Mouse (Mus musculus): ENCODE measurements around the gene Cadps. TPM values are rescaled to one million over a fixed set of nuclear protein-coding genes. Genes with fewer than 3 reads are reported as not detected.

Gene Cadps
- total and polyA plus RNA-seq, 3 experiments: 0.09 to 0.16 TPM; not detected in 1

DNA sequence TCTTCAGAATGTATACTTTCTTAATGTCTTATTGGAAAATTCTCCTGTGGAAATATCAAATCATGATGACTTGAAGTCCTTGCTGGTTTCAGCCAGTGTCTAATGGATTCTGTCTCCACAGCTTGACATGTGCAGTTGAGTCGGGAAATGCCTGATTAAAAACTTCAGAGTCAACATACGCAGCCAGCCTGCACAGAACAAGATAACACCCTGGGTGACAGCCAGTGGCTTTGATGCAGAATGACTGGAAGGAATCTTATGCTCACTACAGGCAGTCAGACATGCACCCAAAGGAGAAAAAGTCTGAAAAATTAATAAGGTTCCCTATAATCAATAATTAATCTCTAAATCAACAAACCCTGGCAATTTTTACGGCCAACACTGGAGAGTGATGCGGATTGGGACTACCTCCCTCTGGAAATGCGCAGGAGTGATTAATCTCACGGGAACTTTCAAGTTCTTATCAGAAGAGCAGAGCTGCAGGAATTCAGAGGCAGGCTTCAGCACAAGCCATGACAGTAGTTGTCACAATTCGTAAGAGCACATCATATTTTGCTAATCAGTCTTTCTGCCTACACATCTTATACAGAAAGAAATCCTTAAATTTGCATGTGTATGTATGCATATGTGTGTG is 185.6 kb downstream of the Cadps start:
- Histone ChIP-seq H3K79me2 (replicated peaks; ENCODE audit: control insufficient read depth, insufficient read depth, low read length) (no peaks in the 10 kb centered on the region), H3K36me3 (ENCODE audit: control insufficient read depth, insufficient read depth, low read length) (no peaks in the 10 kb centered on the region), H3K9ac (ENCODE audit: low read depth, low read length) (no peak overlapping the region), H3K4me3 (no peak overlapping the region), H3K27ac (no peak overlapping the region), H3K4me1 (ENCODE audit: control insufficient read depth, insufficient read depth, low read length) (no peaks in the 10 kb centered on the region), H3K27me3 (ENCODE audit: control insufficient read depth, insufficient read depth, low read length) (no peaks in the 10 kb centered on the region)
- intact Hi-C loops (cut with DNase I): no loop called here
- peak in 1 of 2 experiments; percentile 3 for DNase-seq
- TF ChIP-seq POLR2A (IDR thresholded peaks at IDR 0.05; ENCODE audit: insufficient read depth, low read depth, low read length) (no peak), EP300 (IDR thresholded peaks at IDR 0.05; ENCODE audit: insufficient read depth, low read depth, low read length) (no peak), CTCF (IDR thresholded peaks at IDR 0.05) (no peak)
- 26% methylated on average over 7 of the region's 7 CpGs for WGBS

GRCm38 (mm10) chr14:12624256-12625130 is 198.4 kb downstream of the Cadps start:
- Histone ChIP-seq H3K27me3 (ENCODE audit: control insufficient read depth, insufficient read depth, low read length) (0 out of 2 replicates have a peak, but pooled peaks cover 2% of the 10 kb centered on the region), H3K27ac (no peak overlapping the region), H3K4me3 (no peak overlapping the region), H3K79me2 (replicated peaks; ENCODE audit: control insufficient read depth, insufficient read depth, low read length) (no peaks in the 10 kb centered on the region), H3K4me1 (ENCODE audit: control insufficient read depth, insufficient read depth, low read length) (no peaks in the 10 kb centered on the region), H3K9ac (ENCODE audit: low read depth, low read length) (no peak overlapping the region), H3K36me3 (ENCODE audit: control insufficient read depth, insufficient read depth, low read length) (no peaks in the 10 kb centered on the region)
- peak in 1 of 2 experiments; percentile 20 for DNase-seq
- WGBS: 68% methylated on average over 11 of the region's 11 CpGs
- TF ChIP-seq POLR2A (IDR thresholded peaks at IDR 0.05; ENCODE audit: insufficient read depth, low read depth, low read length) (no peak), EP300 (IDR thresholded peaks at IDR 0.05; ENCODE audit: insufficient read depth, low read depth, low read length) (no peak), CTCF (IDR thresholded peaks at IDR 0.05) (peak; percentile 66)
- intact Hi-C loops (cut with DNase I): loop anchor here (1.0 kb wide), 1 partner anchor 574 kb away; no protein-coding TSS in a partner anchor

- WGBS: 52% methylated on average over 4 of the region's 4 CpGs
- TF ChIP-seq EP300 (IDR thresholded peaks at IDR 0.05; ENCODE audit: insufficient read depth, low read depth, low read length): no peak
- no peak for TF ChIP-seq CTCF (IDR thresholded peaks at IDR 0.05)
- TF ChIP-seq POLR2A (IDR thresholded peaks at IDR 0.05; ENCODE audit: insufficient read depth, low read depth, low read length): no peak
- intact Hi-C loops (cut with DNase I): no loop called here
Measured at GRCm38 (mm10) chr14:12607025-12607424, 215.9 kb downstream of the Cadps start.

GRCm38 (mm10) chr14:12606202-12606601 is 216.7 kb downstream of the Cadps start:
- Histone ChIP-seq H3K79me2 (replicated peaks; ENCODE audit: control insufficient read depth, insufficient read depth, low read length) (no peaks in the 10 kb centered on the region), H3K9ac (ENCODE audit: low read depth, low read length) (no peak overlapping the region), H3K27ac (no peak overlapping the region), H3K4me1 (ENCODE audit: control insufficient read depth, insufficient read depth, low read length) (no peaks in the 10 kb centered on the region), H3K27me3 (ENCODE audit: control insufficient read depth, insufficient read depth, low read length) (no peaks in the 10 kb centered on the region), H3K4me3 (no peak overlapping the region), H3K36me3 (ENCODE audit: control insufficient read depth, insufficient read depth, low read length) (no peaks in the 10 kb centered on the region)
- intact Hi-C loops (cut with DNase I): no loop called here
- 79% methylated on average over 4 of the region's 4 CpGs for WGBS
- DNase-seq: no peak
- TF ChIP-seq POLR2A (IDR thresholded peaks at IDR 0.05; ENCODE audit: insufficient read depth, low read depth, low read length) (no peak), EP300 (IDR thresholded peaks at IDR 0.05; ENCODE audit: insufficient read depth, low read depth, low read length) (no peak), CTCF (IDR thresholded peaks at IDR 0.05) (no peak)

More at GRCm38 (mm10) chr14:12607025-12607424, 215.9 kb downstream of the Cadps start:
- Histone ChIP-seq H3K27ac (no peak overlapping the region), H3K4me1 (ENCODE audit: control insufficient read depth, insufficient read depth, low read length) (no peaks in the 10 kb centered on the region), H3K4me3 (no peak overlapping the region), H3K36me3 (ENCODE audit: control insufficient read depth, insufficient read depth, low read length) (no peaks in the 10 kb centered on the region), H3K79me2 (replicated peaks; ENCODE audit: control insufficient read depth, insufficient read depth, low read length) (no peaks in the 10 kb centered on the region), H3K27me3 (ENCODE audit: control insufficient read depth, insufficient read depth, low read length) (no peaks in the 10 kb centered on the region), H3K9ac (ENCODE audit: low read depth, low read length) (no peak overlapping the region)
- DNase-seq: no peak

- no peaks in the 10 kb centered on the region for H3K36me3 ChIP-seq (ENCODE audit: control insufficient read depth, insufficient read depth, low read length)
- DNase-seq: no peak
- no peaks in the 10 kb centered on the region for H3K4me1 ChIP-seq (ENCODE audit: control insufficient read depth, insufficient read depth, low read length)
- H3K79me2 ChIP-seq (replicated peaks; ENCODE audit: control insufficient read depth, insufficient read depth, low read length): no peaks in the 10 kb centered on the region
- H3K9ac ChIP-seq (ENCODE audit: low read depth, low read length): no peak overlapping the region
- WGBS: 67% methylated on average over 2 of the region's 2 CpGs
- no peak for TF ChIP-seq CTCF (IDR thresholded peaks at IDR 0.05)
- TF ChIP-seq POLR2A (IDR thresholded peaks at IDR 0.05; ENCODE audit: insufficient read depth, low read depth, low read length): no peak
- no peak for TF ChIP-seq EP300 (IDR thresholded peaks at IDR 0.05; ENCODE audit: insufficient read depth, low read depth, low read length)
- no peaks in the 10 kb centered on the region for H3K27me3 ChIP-seq (ENCODE audit: control insufficient read depth, insufficient read depth, low read length)
- no peak overlapping the region for H3K4me3 ChIP-seq
- H3K27ac ChIP-seq: no peak overlapping the region
- intact Hi-C loops (cut with DNase I): no loop called here
Measured at GRCm38 (mm10) chr14:12602080-12602479, 220.8 kb downstream of the Cadps start.

Data from heart, adult 2 months (tissue).